Comparison of ENCODE assay signal across 10 mouse cellular contexts in the genomic region with DNA sequence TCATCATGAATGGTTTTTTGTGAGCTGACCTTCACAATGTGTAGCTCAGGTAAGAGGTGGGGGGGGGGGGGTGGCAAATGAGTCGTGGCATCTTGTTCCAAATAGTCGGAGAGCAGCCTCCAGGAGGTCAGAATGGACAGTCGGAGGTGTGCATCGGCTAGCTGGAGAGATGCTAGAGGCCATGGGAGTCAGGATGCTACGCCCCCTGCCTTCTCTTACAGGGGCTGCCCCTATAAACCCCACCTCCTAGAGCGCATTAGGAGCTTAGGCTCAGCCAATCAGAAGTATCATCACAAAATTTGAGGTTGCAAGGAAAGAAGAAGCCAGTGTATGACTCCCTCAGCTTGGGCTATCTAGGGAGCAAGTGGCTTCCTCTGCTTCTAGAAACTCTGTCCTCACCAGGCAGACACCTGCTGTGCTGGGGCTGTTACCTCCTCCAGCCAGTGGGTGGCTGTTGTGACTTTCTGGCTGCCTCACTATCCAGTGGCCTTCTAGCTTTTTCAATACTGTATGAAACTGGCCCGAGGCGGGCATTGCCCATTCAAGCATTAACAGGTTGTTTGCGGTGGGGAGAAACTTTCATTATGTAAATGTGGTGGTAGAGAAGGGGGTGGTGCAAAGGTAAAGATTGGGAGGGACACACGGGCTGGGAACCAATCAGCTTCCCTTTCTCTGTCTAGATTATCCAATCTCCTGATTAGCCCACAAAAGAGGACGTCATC.
A peak's percentile ranks its signal among the peaks of the same experiment; 100 is the strongest.
DNase-seq lines count a peak whose midpoint lies in the region; ATAC-seq and TF ChIP-seq lines count a peak whose summit lies in the region.
"Had no signal": no experiment of that assay in that cellular context is flagged by ENCODE, and none has a peak within 500 bp of the region (broad histone marks: within the 10 kb centered on the region; RNA-seq: fewer than 3 reads in every experiment).

No protein-coding gene starts in this region.

- H3K9ac ChIP-seq in MEL (ENCODE audit: control insufficient read depth, low read depth, low read length, poor library complexity, severe bottlenecking), result peak overlapping the region; percentile 66
- peak overlapping the region; percentile 41; the same call in 1 of the 2 replicates for H3K9ac ChIP-seq in liver, embryonic 12.5 days
- no peak overlapping the region for H3K9ac ChIP-seq in forebrain, embryonic 14.5 days (ENCODE audit: low read length)
- no peak overlapping the region for H3K9ac ChIP-seq in forebrain, embryonic 11.5 days (ENCODE audit: low read length)
- H3K9ac ChIP-seq: intestine, embryonic 15.5 days; midbrain, embryonic 15.5 days had no signal

- peak overlapping the region; percentile 86 to 96 for H3K4me3 ChIP-seq in MEL (ENCODE audit: control insufficient read depth in 1 of 2, insufficient read depth in 1 of 2, low read depth in 2 of 2, low read length in 2 of 2)
- H3K4me3 ChIP-seq in erythroblast, embryonic 14.5 days (replicated peaks), result peak overlapping the region; percentile 43
- peak overlapping the region; percentile 41 for H3K4me3 ChIP-seq in liver, embryonic 12.5 days
- H3K4me3 ChIP-seq in forebrain, embryonic 14.5 days (ENCODE audit: low read depth, low read length), result no peak overlapping the region
- H3K4me3 ChIP-seq in forebrain, embryonic 11.5 days (ENCODE audit: low read depth, low read length), result no peak overlapping the region
- H3K4me3 ChIP-seq: forebrain, embryonic 10.5 days; intestine, embryonic 15.5 days; midbrain, embryonic 15.5 days had no signal

- H3K36me3 ChIP-seq in MEL (ENCODE audit: control insufficient read depth in 1 of 2, insufficient read depth in 2 of 2, low read length in 2 of 2), result peaks cover 0 to 7% of the 10 kb centered on the region in 2 experiments; a peak in 2 of 4 replicates
- no peaks in the 10 kb centered on the region for H3K36me3 ChIP-seq in erythroblast, embryonic 14.5 days (ENCODE audit: control insufficient read depth)
- no peaks in the 10 kb centered on the region for H3K36me3 ChIP-seq in liver, embryonic 12.5 days
- H3K36me3 ChIP-seq in forebrain, embryonic 14.5 days (ENCODE audit: control insufficient read depth, insufficient read depth, low read length), result no peaks in the 10 kb centered on the region
- no peaks in the 10 kb centered on the region for H3K36me3 ChIP-seq in forebrain, embryonic 11.5 days (ENCODE audit: control insufficient read depth, insufficient read depth, low read length)
- H3K36me3 ChIP-seq: forebrain, embryonic 10.5 days; intestine, embryonic 15.5 days; midbrain, embryonic 15.5 days had no signal

- H3K79me2 ChIP-seq in MEL (ENCODE audit: control insufficient read depth, insufficient read depth, low read length, poor library complexity), result no peaks in the 10 kb centered on the region

- TF ChIP-seq POLR2A in MEL (IDR thresholded peaks at IDR 0.05; ENCODE audit: control insufficient read depth in 1 of 2, insufficient read depth in 1 of 2, low read depth in 1 of 2, low read length in 2 of 2, poor library complexity in 1 of 2), result peak in 1 of 2 experiments; percentile 42; a peak in 1 of 4 replicates

- peak overlapping the region; percentile 51 for H3K4me2 ChIP-seq in liver, embryonic 12.5 days
- H3K4me2 ChIP-seq in forebrain, embryonic 14.5 days (ENCODE audit: low read length), result no peak overlapping the region
- H3K4me2 ChIP-seq in forebrain, embryonic 11.5 days (ENCODE audit: low read depth, low read length, severe bottlenecking), result no peak overlapping the region
- H3K4me2 ChIP-seq: intestine, embryonic 15.5 days; midbrain, embryonic 15.5 days had no signal

- DNase-seq in MEL (ENCODE audit: low read depth, low spot score), result peak; percentile 94
- peak; percentile 15 to 58 for DNase-seq in spleen, postnatal 10 days (ENCODE audit: low spot score in 2 of 2)
- DNase-seq in layer of hippocampus, adult 11-12 months (ENCODE audit: low spot score), result no peak
- DNase-seq in forebrain, embryonic 14.5 days (ENCODE audit: low spot score), result no peak
- DNase-seq in forebrain, embryonic 11.5 days (ENCODE audit: low spot score), result no peak

- no peak for TF ChIP-seq EP300 in MEL (IDR thresholded peaks at IDR 0.05; ENCODE audit: low read depth in 1 of 2, low read length in 2 of 2)

- 55% methylated on average over 11 of the region's 11 CpGs for WGBS in liver, embryonic 12.5 days (ENCODE audit: insufficient replicate concordance)
- 77% methylated on average over 11 of the region's 11 CpGs for WGBS in forebrain, embryonic 14.5 days
- WGBS in forebrain, embryonic 11.5 days, result 73% methylated on average over 11 of the region's 11 CpGs

- H3K4me1 ChIP-seq in MEL (ENCODE audit: control insufficient read depth in 1 of 2, insufficient read depth in 2 of 2, low read length in 2 of 2), result peaks cover 0 to 8% of the 10 kb centered on the region in 2 experiments; a peak in 1 of 4 replicates
- H3K4me1 ChIP-seq in erythroblast, embryonic 14.5 days (ENCODE audit: control insufficient read depth), result peaks cover 4% of the 10 kb centered on the region
- no peaks in the 10 kb centered on the region; the same call in 1 of the 2 replicates for H3K4me1 ChIP-seq in liver, embryonic 12.5 days
- no peaks in the 10 kb centered on the region for H3K4me1 ChIP-seq in forebrain, embryonic 14.5 days (ENCODE audit: control insufficient read depth, insufficient read depth, low read length)
- H3K4me1 ChIP-seq in forebrain, embryonic 11.5 days (replicated peaks; ENCODE audit: control insufficient read depth, insufficient read depth, low read length), result no peaks in the 10 kb centered on the region
- H3K4me1 ChIP-seq: forebrain, embryonic 10.5 days; intestine, embryonic 15.5 days; midbrain, embryonic 15.5 days had no signal

- ATAC-seq in liver, embryonic 12.5 days, result peak; percentile 80
- no peak for ATAC-seq in forebrain, embryonic 14.5 days
- no peak for ATAC-seq in forebrain, embryonic 11.5 days (replicated peaks; ENCODE audit: low FRiP score)
- ATAC-seq: intestine, embryonic 15.5 days; midbrain, embryonic 15.5 days had no signal

- no peaks in the 10 kb centered on the region for H3K9me3 ChIP-seq in MEL (replicated peaks; ENCODE audit: insufficient read depth, low read length)
- no peaks in the 10 kb centered on the region for H3K9me3 ChIP-seq in erythroblast, embryonic 14.5 days (ENCODE audit: control insufficient read depth, low read length)
- no peaks in the 10 kb centered on the region for H3K9me3 ChIP-seq in liver, embryonic 12.5 days (replicated peaks)
- no peaks in the 10 kb centered on the region for H3K9me3 ChIP-seq in forebrain, embryonic 14.5 days (replicated peaks; ENCODE audit: control insufficient read depth, low read length)
- no peaks in the 10 kb centered on the region for H3K9me3 ChIP-seq in forebrain, embryonic 11.5 days (ENCODE audit: control insufficient read depth, low read length)
- H3K9me3 ChIP-seq: forebrain, embryonic 10.5 days; intestine, embryonic 15.5 days; midbrain, embryonic 15.5 days had no signal

- H3K27me3 ChIP-seq in MEL (ENCODE audit: control insufficient read depth in 1 of 2, insufficient read depth in 2 of 2, low read length in 2 of 2), result no peaks in the 10 kb centered on the region
- H3K27me3 ChIP-seq in erythroblast, embryonic 14.5 days (ENCODE audit: control insufficient read depth), result no peaks in the 10 kb centered on the region
- no peaks in the 10 kb centered on the region for H3K27me3 ChIP-seq in liver, embryonic 12.5 days (replicated peaks)
- H3K27me3 ChIP-seq in forebrain, embryonic 14.5 days (replicated peaks; ENCODE audit: control insufficient read depth, insufficient read depth, low read length), result no peaks in the 10 kb centered on the region
- no peaks in the 10 kb centered on the region for H3K27me3 ChIP-seq in forebrain, embryonic 11.5 days (ENCODE audit: control insufficient read depth, insufficient read depth, low read length)
- H3K27me3 ChIP-seq: intestine, embryonic 15.5 days; midbrain, embryonic 15.5 days had no signal

- TF ChIP-seq CTCF in MEL (IDR thresholded peaks at IDR 0.05 in 2 of 3, conservative IDR thresholded peaks at IDR 0.05 in 1 of 3; ENCODE audit: control insufficient read depth in 1 of 3, insufficient read depth in 1 of 3, low read depth in 2 of 3, low read length in 3 of 3, poor library complexity in 1 of 3, severe bottlenecking in 1 of 3), result peak; percentile 7 to 12 (median 8); a peak in 4 of 6 replicates

- no peak for TF ChIP-seq RAD21 in MEL (IDR thresholded peaks at IDR 0.05; ENCODE audit: low read depth, low read length)

- H3K27ac ChIP-seq in MEL (ENCODE audit: control insufficient read depth, low read depth, low read length), result peak overlapping the region; percentile 55
- no peak overlapping the region for H3K27ac ChIP-seq in liver, embryonic 12.5 days
- H3K27ac ChIP-seq in forebrain, embryonic 14.5 days (ENCODE audit: low read depth, low read length), result no peak overlapping the region
- H3K27ac ChIP-seq in forebrain, embryonic 11.5 days (ENCODE audit: low read depth, low read length), result no peak overlapping the region
- H3K27ac ChIP-seq: forebrain, embryonic 10.5 days; intestine, embryonic 15.5 days; midbrain, embryonic 15.5 days had no signal

TF ChIP-seq in MEL, 35 proteins besides CTCF, POLR2A, EP300 and RAD21 (continues in another document):
- TF ChIP-seq ZNF384 (IDR thresholded peaks at IDR 0.05; ENCODE audit: low read depth, low read length), result no peak
- TF ChIP-seq MAX (IDR thresholded peaks at IDR 0.05; ENCODE audit: low read length), result no peak
- no peak for TF ChIP-seq SMC3 (IDR thresholded peaks at IDR 0.05; ENCODE audit: low read depth, low read length)
- no peak for TF ChIP-seq E2F4 (IDR thresholded peaks at IDR 0.05; ENCODE audit: borderline replicate concordance, low read depth, low read length)
- TF ChIP-seq ETS1 (IDR thresholded peaks at IDR 0.05; ENCODE audit: low read depth, low read length), result 0 out of 2 replicates have a peak, but pooled peaks have one; percentile 39
- no peak for TF ChIP-seq CHD1 (IDR thresholded peaks at IDR 0.05; ENCODE audit: low read depth, low read length)
- no peak for TF ChIP-seq MAZ (IDR thresholded peaks at IDR 0.05; ENCODE audit: low read depth, low read length)
- TF ChIP-seq MEF2A (IDR thresholded peaks at IDR 0.05; ENCODE audit: extremely low read depth, insufficient replicate concordance, low read depth, low read length, poor library complexity, severe bottlenecking), result no peak
- TF ChIP-seq ZKSCAN1 (IDR thresholded peaks at IDR 0.05; ENCODE audit: low read depth, low read length), result no peak
- TF ChIP-seq MAFK (IDR thresholded peaks at IDR 0.05; ENCODE audit: borderline replicate concordance, low read depth, low read length), result no peak
- no peak for TF ChIP-seq UBTF (IDR thresholded peaks at IDR 0.05; ENCODE audit: borderline replicate concordance, insufficient read depth, low read depth, low read length)
- TF ChIP-seq USF2 (IDR thresholded peaks at IDR 0.05; ENCODE audit: borderline replicate concordance in 1 of 2, insufficient read depth in 1 of 2, low read depth in 1 of 2, low read length in 2 of 2), result no peak
- TF ChIP-seq ZMIZ1 (IDR thresholded peaks at IDR 0.05; ENCODE audit: low read depth, low read length), result no peak
- TF ChIP-seq NELFE (IDR thresholded peaks at IDR 0.05; ENCODE audit: low read depth, low read length), result peak; percentile 51
- no peak for TF ChIP-seq RCOR1 (IDR thresholded peaks at IDR 0.05; ENCODE audit: low read depth, low read length)
- no peak; the same call in 1 of the 2 replicates for TF ChIP-seq MXI1 (IDR thresholded peaks at IDR 0.05; ENCODE audit: low read depth, low read length)

Comparison
In these comparisons a context has a peak if more than half of its experiments do, and no peak if none do; other contexts are left out.
1. DNase-seq: peak in MEL (single experiment) and spleen, postnatal 10 days (2 of 2); none in layer of hippocampus, adult 11-12 months (single experiment), forebrain, embryonic 14.5 days (single experiment) and forebrain, embryonic 11.5 days (single experiment).
2. H3K4me3 ChIP-seq: peak in MEL (2 of 2), erythroblast, embryonic 14.5 days (single experiment) and liver, embryonic 12.5 days (single experiment); none in forebrain, embryonic 14.5 days (single experiment) and forebrain, embryonic 11.5 days (single experiment).
3. H3K9ac ChIP-seq: peak in MEL (single experiment) and liver, embryonic 12.5 days (single experiment); none in forebrain, embryonic 14.5 days (single experiment) and forebrain, embryonic 11.5 days (single experiment).